Mouse (Mus musculus): ENCODE measurements around the gene Tmc6. TPM values are rescaled to one million over a fixed set of nuclear protein-coding genes. Genes with fewer than 3 reads are reported as not detected.

Gene Tmc6
- total and polyA plus RNA-seq, 3 experiments = 16.8 to 28.4 (median 26.8) TPM

DNA sequence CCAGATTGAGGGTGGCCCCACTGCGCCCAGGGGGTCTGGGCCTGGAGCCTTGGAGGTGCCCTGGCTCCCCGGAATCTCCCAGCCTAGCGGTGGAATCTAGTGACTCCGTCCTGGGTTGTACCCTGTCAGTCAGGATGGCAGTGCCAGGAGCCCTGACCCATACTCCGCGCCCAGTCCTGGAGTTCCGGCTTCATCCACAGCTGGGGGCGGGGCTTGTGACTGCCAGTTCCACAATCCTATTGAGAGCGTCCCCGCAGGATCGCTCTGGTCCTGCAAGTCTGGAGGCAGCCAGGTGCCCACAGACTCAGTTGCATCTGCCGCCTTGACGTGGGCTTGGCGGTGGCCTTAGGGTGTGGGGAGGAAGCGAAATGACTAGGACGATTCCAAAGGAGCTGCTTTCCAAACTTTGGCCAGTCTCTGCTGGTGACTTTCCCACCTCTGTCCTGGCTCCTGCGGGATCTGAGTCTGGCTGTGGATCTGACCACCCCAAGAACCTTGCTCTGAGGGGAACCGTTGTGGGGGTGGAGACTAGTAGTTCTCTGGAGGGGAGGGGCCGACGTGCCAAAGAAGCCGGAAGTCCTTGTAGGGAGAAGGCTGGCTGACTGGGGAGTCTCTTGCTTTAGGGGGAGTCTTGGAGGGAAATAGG lies 28.5 kb upstream of the Tmc6 start (continued):
- TF ChIP-seq EP300 (IDR thresholded peaks at IDR 0.05; ENCODE audit: low read length) = no peak
- TF ChIP-seq RCOR1 (conservative IDR thresholded peaks at IDR 0.05; ENCODE audit: low read depth, low read length) = no peak
- no peak for TF ChIP-seq E2F4 (IDR thresholded peaks at IDR 0.05; ENCODE audit: insufficient replicate concordance, low read depth, low read length)
- TF ChIP-seq TCF12 (IDR thresholded peaks at IDR 0.05; ENCODE audit: low read depth, low read length) = peak; percentile 18; the same call in 1 of the 2 replicates
- TF ChIP-seq ELF1 (IDR thresholded peaks at IDR 0.05; ENCODE audit: low read depth, low read length) = peak; percentile 86
- no peak for TF ChIP-seq MEF2A (IDR thresholded peaks at IDR 0.05; ENCODE audit: borderline replicate concordance, low read depth, low read length)
- no peak; the same call in 1 of the 2 replicates for TF ChIP-seq MAX (IDR thresholded peaks at IDR 0.05; ENCODE audit: low read length)
- TF ChIP-seq USF1 (IDR thresholded peaks at IDR 0.05; ENCODE audit: low read depth, low read length) = no peak

GRCm38 (mm10) chr11:117809407-117810311 lies 27.7 kb upstream of the Tmc6 start, which contains the start of the genes Gm20708 and Syngr2:
Gene Gm20708, plus strand, starts transcription at chr11:117809668.
Gene Syngr2, plus strand, starts transcription at chr11:117809668.
- dilution Hi-C loops (cut with MboI; ENCODE audit: extremely low pct_ligation_motif_present, extremely low pct_unique_long_range_greater_than_20kb, low sequenced_read_pairs) = no loop called here
- Histone ChIP-seq H3K36me3 (replicated peaks in 1 of 2; ENCODE audit: control insufficient read depth in 1 of 2, insufficient read depth in 1 of 2, low read length in 1 of 2) (peaks cover 33 to 50% of the 10 kb centered on the region in 2 experiments), H3K27ac (ENCODE audit: insufficient read depth, low read depth) (peak within 1 kb of the TSS; percentile 68)
- TF ChIP-seq GABPA (IDR thresholded peaks at IDR 0.05; ENCODE audit: insufficient replicate concordance, low read depth, low read length) (no peak), RAD21 (IDR thresholded peaks at IDR 0.05; ENCODE audit: low read depth, low read length) (no peak), MAFK (IDR thresholded peaks at IDR 0.05; ENCODE audit: insufficient replicate concordance, low read length) (no peak), MYC (IDR thresholded peaks at IDR 0.05; ENCODE audit: low read depth, low read length) (peak; percentile 66), EP300 (IDR thresholded peaks at IDR 0.05; ENCODE audit: low read length) (0 out of 2 replicates have a peak, but pooled peaks have one; percentile 14), MXI1 (IDR thresholded peaks at IDR 0.05; ENCODE audit: low read depth, low read length) (peak; percentile 96), CHD1 (IDR thresholded peaks at IDR 0.05; ENCODE audit: low read depth, low read length) (no peak; the same call in 1 of the 2 replicates), CHD2 (IDR thresholded peaks at IDR 0.05; ENCODE audit: low read length) (peak; percentile 5; the same call in 1 of the 2 replicates), POLR2A (IDR thresholded peaks at IDR 0.05; ENCODE audit: low read depth, low read length) (peak; percentile 81), ZMIZ1 (IDR thresholded peaks at IDR 0.05; ENCODE audit: low read depth, low read length) (0 out of 2 replicates have a peak, but pooled peaks have one; percentile 60), PAX5 (IDR thresholded peaks at IDR 0.05; ENCODE audit: low read length) (no peak), ZC3H11A (IDR thresholded peaks at IDR 0.05; ENCODE audit: low read depth, low read length) (no peak), E2F4 (IDR thresholded peaks at IDR 0.05; ENCODE audit: insufficient replicate concordance, low read depth, low read length) (0 out of 2 replicates have a peak, but pooled peaks have one; percentile 61), MAZ (IDR thresholded peaks at IDR 0.05; ENCODE audit: low read depth, low read length) (no peak; the same call in 1 of the 2 replicates), ZNF384 (IDR thresholded peaks at IDR 0.05; ENCODE audit: low read depth, low read length) (no peak), MEF2A (IDR thresholded peaks at IDR 0.05; ENCODE audit: borderline replicate concordance, low read depth, low read length) (0 out of 2 replicates have a peak, but pooled peaks have one; percentile 17), SIN3A (IDR thresholded peaks at IDR 0.05; ENCODE audit: low read length) (peak; percentile 69), MAX (IDR thresholded peaks at IDR 0.05; ENCODE audit: low read length) (peak; percentile 91), CTCF (conservative IDR thresholded peaks at IDR 0.05 in 1 of 2, IDR thresholded peaks at IDR 0.05 in 1 of 2; ENCODE audit: low read depth in 2 of 2, low read length in 2 of 2) (no peak), SMC3 (IDR thresholded peaks at IDR 0.05; ENCODE audit: low read depth, low read length) (peak; percentile 1; the same call in 1 of the 2 replicates), RCOR1 (conservative IDR thresholded peaks at IDR 0.05; ENCODE audit: low read depth, low read length) (no peak), HCFC1 (IDR thresholded peaks at IDR 0.05; ENCODE audit: low read depth, low read length) (peak; percentile 50; the same call in 1 of the 2 replicates), ZKSCAN1 (IDR thresholded peaks at IDR 0.05; ENCODE audit: borderline replicate concordance, low read depth, low read length) (no peak), KAT2A (IDR thresholded peaks at IDR 0.05; ENCODE audit: insufficient replicate concordance, low read length) (no peak), TBP (conservative IDR thresholded peaks at IDR 0.05; ENCODE audit: low read depth, low read length) (no peak; the same call in 1 of the 2 replicates), USF1 (IDR thresholded peaks at IDR 0.05; ENCODE audit: low read depth, low read length) (peak; percentile 9; the same call in 1 of the 2 replicates), UBTF (IDR thresholded peaks at IDR 0.05; ENCODE audit: low read depth, low read length) (peak; percentile 88; the same call in 1 of the 2 replicates), NELFE (IDR thresholded peaks at IDR 0.05; ENCODE audit: low read depth, low read length) (peak; percentile 71), JUN (IDR thresholded peaks at IDR 0.05; ENCODE audit: insufficient read depth, low read depth, low read length) (no peak), IRF4 (IDR thresholded peaks at IDR 0.05; ENCODE audit: low read depth, low read length) (peak; percentile 6)

More at GRCm38 (mm10) chr11:117809407-117810311, 27.7 kb upstream of the Tmc6 start, which contains the start of the genes Gm20708 and Syngr2:
- peaks cover 52% of the 10 kb centered on the region for H3K79me2 ChIP-seq (replicated peaks; ENCODE audit: control insufficient read depth, extremely low read depth, insufficient read depth, poor library complexity, severe bottlenecking)
- peak within 1 kb of the TSS; percentile 80 to 98 (median 93) for H3K4me3 ChIP-seq (replicated peaks in 1 of 3; ENCODE audit: low read depth in 2 of 3, low read length in 2 of 3, poor library complexity in 1 of 3)
- peak within 1 kb of the TSS; percentile 73 for H3K9ac ChIP-seq (ENCODE audit: insufficient read depth, low read depth)
- H3K4me1 ChIP-seq (ENCODE audit: control insufficient read depth in 1 of 2, insufficient read depth in 2 of 2) = peaks cover 28 to 75% of the 10 kb centered on the region in 2 experiments
- no peaks in the 10 kb centered on the region for H3K9me3 ChIP-seq (replicated peaks; ENCODE audit: low read length)
- H3K27me3 ChIP-seq (replicated peaks) = no peaks in the 10 kb centered on the region
- peak; percentile 67 for DNase-seq (ENCODE audit: extremely low read depth)
- in situ Hi-C loops (cut with MboI; ENCODE audit: low pct_ligation_motif_present, low pct_unique_long_range_greater_than_20kb, low sequenced_read_pairs) = no loop called here
- H3K4me2 ChIP-seq (ENCODE audit: insufficient read depth, low read depth, poor library complexity, severe bottlenecking) = peak within 1 kb of the TSS; percentile 67

Data from CH12.LX (cell line).